Mouse (Mus musculus): Measurements from ENCODE around the gene Aff1. TPM values are rescaled to one million over a fixed set of nuclear protein-coding genes. Genes with fewer than 3 reads are reported as not detected.

Aff1 gene
- polyA plus RNA-seq, 1 experiment from 2014 or later: 4.3 TPM

- no peak for DNase-seq (ENCODE audit: low spot score)
- 86% methylated on average over 7 of the region's 7 CpGs for WGBS
- Histone ChIP-seq H3K4me1 (replicated peaks; ENCODE audit: control insufficient read depth, insufficient read depth) (0 out of 2 replicates have a peak, but pooled peaks cover 3% of the 10 kb centered on the region), H3K9ac (ENCODE audit: low read length) (no peak overlapping the region), H3K4me2 (replicated peaks; ENCODE audit: low read depth) (no peak overlapping the region), H3K27me3 (ENCODE audit: control insufficient read depth, insufficient read depth, low read length) (no peaks in the 10 kb centered on the region), H3K36me3 (ENCODE audit: control insufficient read depth, insufficient read depth, low read length) (no peaks in the 10 kb centered on the region), H3K9me3 (ENCODE audit: control insufficient read depth, low read length) (no peaks in the 10 kb centered on the region), H3K4me3 (ENCODE audit: low read depth, low read length) (no peak overlapping the region), H3K27ac (replicated peaks) (no peak overlapping the region)
- ATAC-seq (ENCODE audit: low FRiP score, low TSS enrichment): no peak
- no peak for TF ChIP-seq CTCF (IDR thresholded peaks at IDR 0.05; ENCODE audit: low read depth)
- no peak for TF ChIP-seq EP300 (optimal IDR thresholded peaks at IDR 0.05)
Observed at GRCm38 (mm10) chr5:103809674-103810330, 117.6 kb downstream of the Aff1 start.

GRCm38 (mm10) chr5:103813291-103813690, 121.1 kb downstream of the Aff1 start:
- Histone ChIP-seq H3K4me3 (ENCODE audit: low read depth, low read length) (no peak overlapping the region), H3K27me3 (ENCODE audit: control insufficient read depth, insufficient read depth, low read length) (no peaks in the 10 kb centered on the region), H3K4me1 (replicated peaks; ENCODE audit: control insufficient read depth, insufficient read depth) (0 out of 2 replicates have a peak, but pooled peaks cover 5% of the 10 kb centered on the region), H3K36me3 (ENCODE audit: control insufficient read depth, insufficient read depth, low read length) (no peaks in the 10 kb centered on the region), H3K4me2 (replicated peaks; ENCODE audit: low read depth) (no peak overlapping the region), H3K9ac (ENCODE audit: low read length) (no peak overlapping the region), H3K9me3 (ENCODE audit: control insufficient read depth, low read length) (no peaks in the 10 kb centered on the region), H3K27ac (replicated peaks) (no peak overlapping the region; the same call in 1 of the 2 replicates)
- DNase-seq (ENCODE audit: low spot score) (no peak), ATAC-seq (ENCODE audit: low FRiP score, low TSS enrichment) (no peak)
- TF ChIP-seq CTCF (IDR thresholded peaks at IDR 0.05; ENCODE audit: low read depth) (no peak), EP300 (optimal IDR thresholded peaks at IDR 0.05) (no peak)
- WGBS: 74% methylated on average over 5 of the region's 5 CpGs

- H3K4me1 ChIP-seq (replicated peaks; ENCODE audit: control insufficient read depth, insufficient read depth): 0 out of 2 replicates have a peak, but pooled peaks cover 5% of the 10 kb centered on the region
- H3K27ac ChIP-seq (replicated peaks): peak overlapping the region; percentile 78
- no peak overlapping the region for H3K4me3 ChIP-seq (ENCODE audit: low read depth, low read length)
- H3K4me2 ChIP-seq (replicated peaks; ENCODE audit: low read depth): no peak overlapping the region
- DNase-seq (ENCODE audit: low spot score) (no peak), ATAC-seq (ENCODE audit: low FRiP score, low TSS enrichment) (no peak)
- 70% methylated on average over 12 of the region's 12 CpGs for WGBS
- H3K9ac ChIP-seq (ENCODE audit: low read length): no peak overlapping the region
- H3K36me3 ChIP-seq (ENCODE audit: control insufficient read depth, insufficient read depth, low read length): 0 out of 2 replicates have a peak, but pooled peaks cover 2% of the 10 kb centered on the region
- H3K27me3 ChIP-seq (ENCODE audit: control insufficient read depth, insufficient read depth, low read length): no peaks in the 10 kb centered on the region
- H3K9me3 ChIP-seq (ENCODE audit: control insufficient read depth, low read length): no peaks in the 10 kb centered on the region
- TF ChIP-seq CTCF (IDR thresholded peaks at IDR 0.05; ENCODE audit: low read depth) (no peak), EP300 (optimal IDR thresholded peaks at IDR 0.05) (no peak)
Observed at GRCm38 (mm10) chr5:103813997-103814542, 121.9 kb downstream of the Aff1 start.

DNA sequence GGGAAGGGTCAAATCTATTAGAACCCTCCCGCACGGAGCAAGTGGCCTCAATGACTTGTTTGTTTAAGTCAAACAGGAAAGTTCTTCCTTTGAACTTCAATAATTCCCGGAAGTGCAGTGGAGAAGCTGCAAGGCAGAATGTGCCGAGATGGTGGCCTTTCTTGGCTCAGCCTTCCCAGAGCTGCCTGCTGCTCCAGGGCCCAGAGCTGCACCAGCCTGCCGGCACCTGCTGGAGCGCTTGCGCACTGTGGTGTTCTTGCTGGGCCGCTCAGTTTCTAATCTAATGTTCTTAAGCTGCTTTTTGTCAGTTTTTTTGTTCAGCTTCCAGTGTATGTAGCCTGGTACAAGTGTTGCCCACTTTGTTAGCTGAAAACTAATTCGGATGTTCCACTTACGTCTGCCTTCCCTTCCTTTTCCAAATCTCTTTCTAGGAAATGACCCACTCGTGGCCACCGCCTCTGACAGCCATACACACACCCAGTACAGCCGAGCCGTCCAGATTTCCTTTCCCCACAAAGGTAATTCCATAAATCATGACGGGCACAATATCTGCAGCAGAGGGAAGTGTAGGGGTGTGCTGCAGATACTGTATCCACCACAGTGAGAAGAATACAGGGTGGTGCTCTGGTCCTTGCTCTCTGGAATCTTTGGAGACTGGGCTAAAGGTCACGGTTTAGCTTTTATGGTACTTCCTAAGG, 122.5 kb downstream of the Aff1 start:
- Histone ChIP-seq H3K4me1 (replicated peaks; ENCODE audit: control insufficient read depth, insufficient read depth) (0 out of 2 replicates have a peak, but pooled peaks cover 5% of the 10 kb centered on the region), H3K9ac (ENCODE audit: low read length) (no peak overlapping the region), H3K27me3 (ENCODE audit: control insufficient read depth, insufficient read depth, low read length) (no peaks in the 10 kb centered on the region), H3K4me3 (ENCODE audit: low read depth, low read length) (no peak overlapping the region), H3K27ac (replicated peaks) (peak overlapping the region; percentile 78), H3K4me2 (replicated peaks; ENCODE audit: low read depth) (0 out of 2 replicates have a peak overlapping the region, but pooled peaks have one; percentile 20), H3K36me3 (ENCODE audit: control insufficient read depth, insufficient read depth, low read length) (0 out of 2 replicates have a peak, but pooled peaks cover 2% of the 10 kb centered on the region), H3K9me3 (ENCODE audit: control insufficient read depth, low read length) (no peaks in the 10 kb centered on the region)
- TF ChIP-seq CTCF (IDR thresholded peaks at IDR 0.05; ENCODE audit: low read depth) (0 out of 2 replicates have a peak, but pooled peaks have one; percentile 15), EP300 (optimal IDR thresholded peaks at IDR 0.05) (no peak)
- ATAC-seq (ENCODE audit: low FRiP score, low TSS enrichment): peak; percentile 73
- WGBS: 31% methylated on average over 16 of the region's 16 CpGs
- DNase-seq (ENCODE audit: low spot score): peak; percentile 56

DNA sequence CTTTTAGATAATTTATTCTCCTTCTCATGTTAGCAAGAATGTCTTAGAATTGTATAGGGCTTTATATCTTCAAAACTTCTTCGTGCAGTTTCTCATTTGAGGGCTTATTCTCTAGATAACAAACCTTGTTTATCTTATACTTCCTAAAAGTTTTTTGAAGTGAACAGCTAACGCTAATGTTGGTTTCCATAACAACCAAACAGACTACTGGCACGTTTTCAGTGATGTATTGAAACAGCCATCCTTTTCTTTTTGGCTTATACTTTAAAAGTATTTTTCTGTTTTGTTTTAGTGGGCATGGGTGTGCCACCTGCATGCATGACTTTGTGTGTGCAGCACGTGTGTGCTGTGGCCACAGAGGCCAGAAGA, 123.1 kb downstream of the Aff1 start:
- H3K27me3 ChIP-seq (ENCODE audit: control insufficient read depth, insufficient read depth, low read length): no peaks in the 10 kb centered on the region
- H3K27ac ChIP-seq (replicated peaks): peak overlapping the region; percentile 78
- WGBS: 23% methylated on average over 4 of the region's 4 CpGs
- H3K36me3 ChIP-seq (ENCODE audit: control insufficient read depth, insufficient read depth, low read length): 0 out of 2 replicates have a peak, but pooled peaks cover 2% of the 10 kb centered on the region
- 0 out of 2 replicates have a peak, but pooled peaks cover 5% of the 10 kb centered on the region for H3K4me1 ChIP-seq (replicated peaks; ENCODE audit: control insufficient read depth, insufficient read depth)
- DNase-seq (ENCODE audit: low spot score): no peak
- H3K4me3 ChIP-seq (ENCODE audit: low read depth, low read length): no peak overlapping the region
- H3K9ac ChIP-seq (ENCODE audit: low read length): no peak overlapping the region
- H3K4me2 ChIP-seq (replicated peaks; ENCODE audit: low read depth): no peak overlapping the region
- no peaks in the 10 kb centered on the region for H3K9me3 ChIP-seq (ENCODE audit: control insufficient read depth, low read length)
- ATAC-seq (ENCODE audit: low FRiP score, low TSS enrichment): no peak
- TF ChIP-seq CTCF (IDR thresholded peaks at IDR 0.05; ENCODE audit: low read depth): no peak
- no peak for TF ChIP-seq EP300 (optimal IDR thresholded peaks at IDR 0.05)

All from stomach, postnatal 0 days (tissue).